Mouse (Mus musculus) G1E (cell line): Measurements from ENCODE around the gene Mylk. TPM values are rescaled to one million over a fixed set of nuclear protein-coding genes. Genes with fewer than 3 reads are reported as not detected.
A peak's percentile ranks its signal among the peaks of the same experiment; 100 is the strongest.

ENCODE experiments used
- ATAC-seq: 2 replicates; pipeline ENCODE4 v1.8.0; 2016; ENCODE audit warnings: mild to moderate bottlenecking; ENCODE audit not compliant: insufficient number of reproducible peaks, poor library complexity, low FRiP score, severe bottlenecking; ENCODE audit errors: extremely low read depth
- DNase-seq: peaks from one replicate; pipeline ENCODE4 v3.0.0; 2012; ENCODE audit warnings: low spot score
- H3K27me3 ChIP-seq: 2 replicates; pipeline ENCODE4 v1.6.1; 2012; ENCODE audit warnings: mild to moderate bottlenecking, low read length, inconsistent platforms; ENCODE audit not compliant: insufficient read depth
- H3K36me3 ChIP-seq: replicated peaks from 2 replicates; pipeline ENCODE3; 2012; ENCODE audit warnings: mild to moderate bottlenecking, inconsistent platforms
- H3K4me1 ChIP-seq: 2 replicates; pipeline ENCODE4 v1.6.1; 2012; ENCODE audit warnings: low read depth, low read length, inconsistent platforms, mixed read lengths; ENCODE audit not compliant: insufficient read depth
- H3K4me3 ChIP-seq: 2 replicates; pipeline ENCODE4 v1.5.1; 2012; ENCODE audit warnings: low read depth, mild to moderate bottlenecking, inconsistent platforms, low read length, moderate library complexity, mixed read lengths
- H3K9me3 ChIP-seq: replicated peaks from 2 replicates; pipeline ENCODE4 v1.6.1; 2012; ENCODE audit warnings: inconsistent platforms
- CTCF ChIP-seq: IDR thresholded peaks from 2 replicates; pipeline ENCODE4 v1.5.1; 2012; ENCODE audit warnings: low read depth, low read length, inconsistent platforms, mixed read lengths
- GATA1 ChIP-seq: IDR thresholded peaks from 2 replicates; pipeline ENCODE4 v1.6.1; 2012; ENCODE audit warnings: borderline replicate concordance, low read length, inconsistent platforms, mixed read lengths
- GATA2 ChIP-seq: IDR thresholded peaks from 2 replicates; pipeline ENCODE4 v1.6.1; 2012; ENCODE audit warnings: low read depth, low read length, inconsistent platforms, borderline replicate concordance
- POLR2AphosphoS5 ChIP-seq: IDR thresholded peaks from 2 replicates; pipeline ENCODE4 v1.6.1; 2012; ENCODE audit warnings: low read depth, low read length, inconsistent platforms; ENCODE audit not compliant: insufficient replicate concordance
- TAL1 ChIP-seq: conservative IDR thresholded peaks from 2 replicates; pipeline ENCODE4 v1.6.1; 2012; ENCODE audit warnings: low read depth, low read length, inconsistent platforms, mixed read lengths
- polyA plus RNA-seq: library from polyadenylated mRNA; stranded (reverse); fragments of >175 nt; gene quantifications from 2 replicates; pipeline ENCODE4 v1.2.3, GENCODE M21; 2012
- total RNA-seq, 2 experiments: library from RNA; stranded (forward) in 1 of 2; stranded (reverse) in 1 of 2; fragments of 200-1000 nt in 1 of 2; fragments of >200 nt in 1 of 2; fragmentation: Nextera tagmentation in 1 of 2; gene quantifications; 2 replicates each; pipeline ENCODE4 v1.2.3; 2014 to 2017

The Mylk gene
- total and polyA plus RNA-seq, 3 experiments = 0.05 TPM; not detected in 2

DNA sequence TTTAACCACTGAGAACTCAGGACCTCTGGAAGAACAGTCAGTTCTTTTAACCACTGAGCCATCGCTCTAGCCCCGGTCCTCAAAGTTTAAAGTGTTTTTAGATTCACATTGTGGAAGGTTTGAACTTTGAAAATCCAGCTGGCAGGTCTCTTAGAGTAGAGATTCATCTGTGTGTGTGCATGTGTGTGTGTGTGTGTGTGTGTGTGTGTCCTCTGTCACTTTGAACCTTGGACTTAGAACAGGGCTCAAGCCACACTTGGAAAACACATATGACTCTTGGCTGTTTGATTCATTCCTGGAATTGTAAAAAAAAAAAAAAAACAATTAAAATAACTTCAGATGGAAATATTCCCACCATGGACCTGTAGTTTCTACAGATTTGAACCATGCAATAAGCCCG is 149.0 kb downstream of the Mylk start:
- DNase-seq = no peak
- H3K36me3 ChIP-seq = no peaks in the 10 kb centered on the region
- H3K27me3 ChIP-seq = peaks cover 5% of the 10 kb centered on the region; the same call in 1 of the 2 replicates
- no peak for ATAC-seq
- TF ChIP-seq POLR2AphosphoS5 (no peak), GATA2 (no peak), GATA1 (no peak), TAL1 (no peak), CTCF (no peak)
- H3K4me1 ChIP-seq = no peaks in the 10 kb centered on the region
- H3K9me3 ChIP-seq = no peaks in the 10 kb centered on the region
- no peak overlapping the region for H3K4me3 ChIP-seq

DNA sequence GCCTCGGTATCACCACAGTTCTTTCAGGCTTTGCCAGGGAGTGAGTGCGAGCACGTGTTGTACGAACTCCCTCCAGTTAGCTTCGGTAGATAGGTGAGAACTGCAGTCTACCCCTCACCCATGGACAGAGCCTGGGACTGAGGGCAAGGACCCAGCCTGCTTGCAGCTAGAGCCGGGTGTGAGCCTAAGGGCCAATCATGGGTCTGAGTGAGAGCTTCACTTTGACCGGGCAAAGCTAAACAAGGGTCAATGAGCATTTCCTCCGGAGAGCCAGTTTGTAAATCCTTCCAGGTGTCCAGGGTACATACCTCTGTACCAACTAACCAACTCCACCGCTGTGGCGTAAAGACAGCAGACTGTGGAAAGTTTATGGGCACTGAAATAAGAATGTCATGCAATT is 150.9 kb downstream of the Mylk start:
- Histone ChIP-seq H3K27me3 (peaks cover 8% of the 10 kb centered on the region; the same call in 1 of the 2 replicates), H3K4me3 (no peak overlapping the region), H3K9me3 (no peaks in the 10 kb centered on the region), H3K36me3 (no peaks in the 10 kb centered on the region), H3K4me1 (no peaks in the 10 kb centered on the region)
- TF ChIP-seq GATA2 (no peak), CTCF (no peak), TAL1 (no peak), POLR2AphosphoS5 (no peak), GATA1 (no peak)
- DNase-seq = no peak
- no peak for ATAC-seq

DNA sequence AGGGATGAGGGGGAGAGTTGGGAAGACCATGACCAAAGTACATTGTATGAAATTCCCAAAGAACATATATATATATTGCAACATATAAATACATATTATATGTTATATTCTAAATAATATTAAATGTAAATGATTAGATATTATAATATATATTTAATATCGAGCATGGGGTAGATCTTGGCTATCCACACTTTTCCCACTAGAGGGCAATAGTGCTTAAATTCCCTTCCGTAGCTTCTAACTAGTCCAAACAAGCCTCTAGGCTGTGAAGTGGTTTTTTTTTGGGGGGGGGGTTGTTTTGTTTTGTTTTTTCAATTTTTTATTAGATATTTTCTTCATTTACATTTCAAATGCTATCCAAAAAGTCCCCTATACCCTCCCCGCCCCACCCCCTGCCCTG is 152.0 kb downstream of the Mylk start:
- Histone ChIP-seq H3K4me3 (no peak overlapping the region), H3K36me3 (no peaks in the 10 kb centered on the region), H3K4me1 (no peaks in the 10 kb centered on the region), H3K9me3 (no peaks in the 10 kb centered on the region), H3K27me3 (peaks cover 8% of the 10 kb centered on the region; the same call in 1 of the 2 replicates)
- peak; percentile 10 for DNase-seq
- ATAC-seq = no peak
- TF ChIP-seq GATA2 (no peak), GATA1 (no peak), TAL1 (no peak), CTCF (no peak), POLR2AphosphoS5 (no peak)

DNA sequence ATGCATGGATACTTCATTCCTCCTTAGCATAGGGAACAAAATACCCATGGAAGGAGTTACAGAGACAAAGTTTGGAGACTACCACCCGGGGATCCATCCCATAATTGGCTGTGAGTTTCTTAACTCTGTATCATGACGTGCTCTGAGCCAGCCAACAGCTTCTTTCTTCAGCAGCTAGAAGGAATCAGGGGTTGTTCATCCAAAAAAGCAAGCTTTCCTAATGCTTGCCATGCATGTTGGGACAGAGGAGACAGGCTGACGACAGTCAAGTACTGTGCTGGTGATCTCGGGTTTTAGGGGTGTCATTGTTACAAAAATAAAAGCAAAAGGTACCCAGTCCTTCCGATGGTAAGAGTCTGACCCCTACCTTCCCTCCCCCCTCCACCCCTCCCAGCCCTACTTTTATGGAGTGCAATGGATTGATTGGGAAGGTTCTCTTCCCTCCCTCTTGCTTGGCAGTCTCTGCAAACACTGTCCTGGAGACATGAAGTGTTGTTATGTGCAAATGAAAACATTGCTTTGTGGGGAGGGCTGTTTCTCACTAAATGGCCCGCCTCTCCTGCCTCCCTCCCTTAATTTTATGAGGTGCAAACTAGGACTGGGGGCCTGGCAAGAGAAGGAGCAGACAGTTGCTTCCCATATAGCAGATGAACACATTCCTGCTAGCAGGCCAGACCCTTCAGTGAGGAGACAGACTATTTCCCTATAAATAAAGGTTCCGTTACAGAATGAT is 153.2 kb downstream of the Mylk start:
- TF ChIP-seq TAL1 (no peak), POLR2AphosphoS5 (no peak), GATA1 (no peak), CTCF (no peak), GATA2 (no peak)
- no peaks in the 10 kb centered on the region for H3K9me3 ChIP-seq
- ATAC-seq (no peak), DNase-seq (no peak)
- peaks cover 15% of the 10 kb centered on the region; the same call in 1 of the 2 replicates for H3K27me3 ChIP-seq
- no peaks in the 10 kb centered on the region for H3K4me1 ChIP-seq
- no peaks in the 10 kb centered on the region for H3K36me3 ChIP-seq
- H3K4me3 ChIP-seq = no peak overlapping the region

DNA sequence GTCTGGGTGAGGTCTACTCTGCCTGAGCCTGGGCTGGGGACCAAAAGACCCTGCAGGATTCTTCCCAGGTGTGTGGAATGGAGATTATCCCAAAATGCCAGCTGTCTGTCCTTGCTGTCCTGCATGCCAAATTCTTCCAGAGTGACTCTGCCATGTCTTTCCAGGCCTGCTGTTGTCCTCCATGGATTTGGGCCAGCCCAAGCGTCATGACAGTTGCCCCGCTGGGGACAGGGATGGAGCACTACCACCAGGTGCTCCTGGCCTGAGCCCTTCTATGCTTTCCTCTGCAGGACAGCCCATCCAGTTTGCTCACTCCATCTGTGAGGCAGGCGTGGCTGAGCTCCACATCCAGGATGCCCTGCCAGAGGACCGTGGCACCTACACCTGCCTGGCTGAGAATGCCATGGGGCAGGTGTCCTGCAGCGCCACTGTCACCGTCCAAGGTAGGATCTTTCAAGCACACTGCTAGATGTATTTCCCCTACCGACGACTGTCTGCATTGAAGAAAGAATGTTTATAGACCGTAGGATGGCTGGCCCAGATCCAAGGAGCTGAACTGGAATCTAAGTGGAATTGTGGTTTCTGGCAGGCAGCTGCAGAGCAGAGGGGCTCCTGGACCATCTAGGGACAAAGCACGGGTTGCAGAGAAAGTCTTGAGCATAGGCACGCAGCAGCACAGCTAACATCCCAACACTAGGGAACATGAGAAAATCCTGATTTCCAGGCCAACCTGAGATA is 154.2 kb downstream of the Mylk start:
- Histone ChIP-seq H3K9me3 (no peaks in the 10 kb centered on the region), H3K36me3 (no peaks in the 10 kb centered on the region), H3K27me3 (peaks cover 18% of the 10 kb centered on the region), H3K4me3 (no peak overlapping the region), H3K4me1 (no peaks in the 10 kb centered on the region)
- DNase-seq = no peak
- TF ChIP-seq GATA2 = no peak
- TF ChIP-seq GATA1 = no peak
- no peak for TF ChIP-seq CTCF
- TF ChIP-seq TAL1 = no peak
- no peak for TF ChIP-seq POLR2AphosphoS5
- ATAC-seq = no peak

DNA sequence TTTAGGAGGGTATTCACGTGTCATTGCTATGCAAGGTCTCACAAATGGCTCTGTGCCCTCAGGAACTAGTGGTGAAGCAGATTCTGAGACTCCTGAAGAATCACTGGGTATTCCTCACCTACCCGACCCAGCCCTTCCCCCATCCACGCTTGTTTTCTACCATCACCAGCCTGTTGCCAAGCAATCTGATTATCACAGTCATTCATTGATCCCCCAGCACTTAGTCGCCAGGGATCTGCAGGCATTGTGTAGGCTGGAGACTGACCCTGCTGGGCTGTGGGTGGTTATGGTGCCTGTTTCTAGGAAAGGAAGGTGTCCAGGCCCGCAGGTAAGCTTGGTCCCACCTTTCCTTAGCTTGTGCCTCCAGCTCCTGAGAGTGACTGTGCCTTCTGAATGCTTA is 155.0 kb downstream of the Mylk start:
- Histone ChIP-seq H3K36me3 (no peaks in the 10 kb centered on the region), H3K9me3 (no peaks in the 10 kb centered on the region), H3K4me1 (no peaks in the 10 kb centered on the region), H3K4me3 (no peak overlapping the region), H3K27me3 (peaks cover 19% of the 10 kb centered on the region)
- ATAC-seq (no peak), DNase-seq (no peak)
- TF ChIP-seq GATA1 (no peak), POLR2AphosphoS5 (no peak), CTCF (no peak), TAL1 (no peak), GATA2 (no peak)
